Mouse (Mus musculus): ENCODE results near the gene Tacc3. TPM values are rescaled to one million over a fixed set of nuclear protein-coding genes. Genes with fewer than 3 reads are reported as not detected.

Tacc3 gene
- polyA plus RNA-seq, 3 experiments from 2014 or later: 19.1 to 147 (median 22.1) TPM

GRCm38 (mm10) chr5:33723019-33723640, 65.2 kb downstream of the Tacc3 start:
- ATAC-seq: no peak

- no peak for ATAC-seq
Measured at GRCm38 (mm10) chr5:33723641-33724465, 65.9 kb downstream of the Tacc3 start.

GRCm38 (mm10) chr5:33726081-33726647, 68.2 kb downstream of the Tacc3 start:
- no peak for ATAC-seq

GRCm38 (mm10) chr5:33726891-33727290, 69.0 kb downstream of the Tacc3 start:
- no peak for ATAC-seq

Other genes starting within 250 kb of the Tacc3 start
- not detected for gene Nkx1-1, start 224.2 kb upstream of the Tacc3 start, polyA plus RNA-seq (2017; shearing (Covaris generic))
- gene Fam53a, start 28.5 kb upstream of the Tacc3 start, polyA plus RNA-seq (2017; shearing (Covaris generic)): 10 to 100 TPM; 17.8 to 23.6 (median 22.2) TPM
- gene Gm9903, start 28.2 kb upstream of the Tacc3 start, polyA plus RNA-seq (2017; shearing (Covaris generic)): under 1 TPM; 0.63 to 0.82 (median 0.66) TPM
- gene Slbp, start 5.6 kb upstream of the Tacc3 start, polyA plus RNA-seq (2017; shearing (Covaris generic)): 100 to 1,000 TPM; 121 to 329 (median 129) TPM
- 10 to 100 TPM; 26.3 to 33.7 (median 32.2) TPM for gene Tmem129, start 288 bp downstream of the Tacc3 start, polyA plus RNA-seq (2017; shearing (Covaris generic))
- gene Fgfr3, start 63.5 kb downstream of the Tacc3 start, polyA plus RNA-seq (2017; shearing (Covaris generic)): not detected
- 10 to 100 TPM in 2 of 3 experiments, 1 to 10 TPM in 1; 9.1 to 21.2 (median 19.4) TPM for gene Letm1, start 124.7 kb downstream of the Tacc3 start, polyA plus RNA-seq (2017; shearing (Covaris generic))
- 10 to 100 TPM; 15.1 to 31.2 (median 20.2) TPM for gene Nsd2, start 162.6 kb downstream of the Tacc3 start, polyA plus RNA-seq (2017; shearing (Covaris generic))

Data from inflammation-experienced regulatory T-cells, adult 6 months (primary cell).